Mouse (Mus musculus) hindbrain, embryonic 14.5 days (tissue): ENCODE data around the gene Utp14b. TPM values are rescaled to one million over a fixed set of nuclear protein-coding genes. Genes with fewer than 3 reads are reported as not detected.

Experiments
- ATAC-seq: fragments of 200-750 bp; cut with Nextera tagmentation; 2 replicates; pipeline ENCODE4 v1.8.0; 2017; ENCODE audit warnings: moderate number of reproducible peaks, mild to moderate bottlenecking, moderate TSS enrichment, moderate library complexity; ENCODE audit not compliant: low FRiP score
- DNase-seq: peaks from one replicate; pipeline ENCODE4 v3.0.0-alpha.2; 2015; ENCODE audit warnings: low spot score
- H3K27ac ChIP-seq: fragments of 300-500 bp; sonication (generic); 2 replicates; pipeline ENCODE4 v1.5.1; 2014; ENCODE audit warnings: mild to moderate bottlenecking, moderate library complexity
- H3K27me3 ChIP-seq: fragments of 300-500 bp; sonication (generic); 2 replicates; pipeline ENCODE4 v1.6.1; 2014; ENCODE audit warnings: mild to moderate bottlenecking, low read length, mixed read lengths; ENCODE audit not compliant: control insufficient read depth, insufficient read depth
- H3K36me3 ChIP-seq: fragments of 300-500 bp; sonication (generic); replicated peaks from 2 replicates; pipeline ENCODE4 v1.6.1; 2014; ENCODE audit not compliant: control insufficient read depth, insufficient read depth
- H3K4me1 ChIP-seq: fragments of 300-500 bp; sonication (generic); replicated peaks from 2 replicates; pipeline ENCODE4 v1.6.1; 2014; ENCODE audit warnings: antibody characterized with exemption, low read length, mixed read lengths; ENCODE audit not compliant: control insufficient read depth, insufficient read depth
- H3K4me2 ChIP-seq: fragments of 300-500 bp; sonication (generic); replicated peaks from 2 replicates; pipeline ENCODE4 v1.6.1; 2014; ENCODE audit warnings: mild to moderate bottlenecking, moderate library complexity
- H3K4me3 ChIP-seq: fragments of 300-500 bp; sonication (generic); replicated peaks from 2 replicates; pipeline ENCODE4 v1.5.1; 2014; ENCODE audit warnings: mild to moderate bottlenecking, low read length
- H3K9ac ChIP-seq: fragments of 300-500 bp; sonication (generic); 2 replicates; pipeline ENCODE4 v1.6.1; 2014
- H3K9me3 ChIP-seq: fragments of 300-500 bp; sonication (generic); 2 replicates; pipeline ENCODE4 v1.6.1; 2016; ENCODE audit warnings: low read length; ENCODE audit not compliant: control insufficient read depth
- WGBS: fragments of 180-500 bp; shearing (Covaris S2); extraction: QIAGEN DNeasy Blood & Tissue Kit; methylation state at CpG from one replicate; pipeline ENCODE4 v1.1.7; 2014; 5-methylcytosine and 5-hydroxymethylcytosine counted together
- polyA plus RNA-seq: library from polyadenylated mRNA; unstranded; fragments of >200 nt; fragmentation: Nextera tagmentation; extraction: Ambion mirVana; gene quantifications from 2 replicates; pipeline ENCODE4 v1.2.1, GENCODE M21; 2014

The Utp14b gene
- polyA plus RNA-seq, 1 experiment from 2014 or later: 4.3 TPM

DNA sequence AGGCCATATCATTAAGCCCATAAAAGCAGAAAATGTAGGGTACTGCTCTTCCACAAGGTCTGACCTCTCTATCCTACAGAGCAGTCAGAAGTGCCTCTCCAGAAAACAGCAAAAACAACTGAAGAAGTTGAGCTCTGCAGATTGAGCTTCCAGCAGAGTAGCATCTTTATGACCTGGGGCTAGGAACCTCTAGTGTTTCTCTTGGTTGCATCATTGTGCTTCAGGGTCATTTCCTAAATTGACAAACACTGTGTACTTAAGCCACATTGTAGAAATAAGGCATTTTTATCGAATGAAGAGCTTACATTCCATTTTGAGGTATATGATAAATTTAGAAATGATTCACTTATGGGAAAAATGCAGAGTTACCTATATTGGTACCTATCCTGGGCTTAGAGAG is 8.7 kb downstream of the Utp14b start:
- Histone ChIP-seq H3K9ac (no peak overlapping the region), H3K27ac (no peak overlapping the region), H3K27me3 (no peaks in the 10 kb centered on the region), H3K4me1 (no peaks in the 10 kb centered on the region), H3K36me3 (peaks cover 54% of the 10 kb centered on the region), H3K4me2 (no peak overlapping the region), H3K4me3 (no peak overlapping the region), H3K9me3 (no peaks in the 10 kb centered on the region)
- ATAC-seq (no peak), DNase-seq (no peak)
- 100% methylated on average over 1 of the region's 1 CpGs for WGBS

DNA sequence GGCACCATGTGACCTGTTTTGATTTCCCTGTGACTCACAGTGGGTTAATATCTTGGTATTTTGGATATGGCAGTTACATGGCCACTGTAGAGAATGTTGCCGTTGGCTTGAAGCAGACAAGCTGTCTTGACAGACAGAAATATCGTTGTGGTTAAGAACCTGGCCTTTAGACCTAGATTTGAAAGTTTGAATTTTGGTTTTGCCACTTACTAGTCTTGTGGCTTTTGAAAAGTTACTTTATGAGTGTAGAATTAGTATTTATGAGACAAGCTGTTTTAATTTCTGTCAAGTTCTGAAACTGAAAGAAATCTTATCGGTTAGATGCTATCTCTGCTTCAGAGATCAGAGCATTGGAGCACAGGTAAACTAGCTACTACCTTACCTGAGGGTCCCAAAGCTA is 24.5 kb downstream of the Utp14b start:
- ATAC-seq (no peak), DNase-seq (no peak)
- Histone ChIP-seq H3K27me3 (no peaks in the 10 kb centered on the region), H3K27ac (no peak overlapping the region), H3K9ac (no peak overlapping the region), H3K4me2 (no peak overlapping the region), H3K4me3 (no peak overlapping the region), H3K9me3 (no peaks in the 10 kb centered on the region), H3K36me3 (peaks cover 12% of the 10 kb centered on the region; the same call in 1 of the 2 replicates), H3K4me1 (no peaks in the 10 kb centered on the region)
- 92% methylated on average over 3 of the region's 3 CpGs for WGBS

DNA sequence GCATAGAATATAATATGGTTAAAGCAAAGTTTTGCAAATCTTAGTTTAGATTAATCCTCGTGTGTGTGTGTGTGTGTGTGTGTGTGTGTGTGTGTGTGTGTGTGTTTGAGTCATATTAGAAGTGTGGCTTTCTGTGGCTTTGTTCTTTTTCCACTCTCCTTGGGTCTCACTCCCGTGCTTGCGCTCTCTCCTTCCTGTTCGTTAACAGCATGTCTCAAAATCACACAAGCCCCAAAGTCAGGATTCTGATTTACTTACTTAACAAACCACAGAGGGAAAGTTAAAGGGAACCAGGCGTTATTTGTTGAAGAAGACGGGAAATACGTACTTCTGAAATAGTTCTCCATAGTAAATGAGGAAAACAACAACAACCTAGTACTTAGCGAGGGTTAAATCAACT is 26.3 kb downstream of the Utp14b start:
- H3K9ac ChIP-seq: no peak overlapping the region
- ATAC-seq: no peak
- WGBS: 91% methylated on average over 8 of the region's 8 CpGs

DNA sequence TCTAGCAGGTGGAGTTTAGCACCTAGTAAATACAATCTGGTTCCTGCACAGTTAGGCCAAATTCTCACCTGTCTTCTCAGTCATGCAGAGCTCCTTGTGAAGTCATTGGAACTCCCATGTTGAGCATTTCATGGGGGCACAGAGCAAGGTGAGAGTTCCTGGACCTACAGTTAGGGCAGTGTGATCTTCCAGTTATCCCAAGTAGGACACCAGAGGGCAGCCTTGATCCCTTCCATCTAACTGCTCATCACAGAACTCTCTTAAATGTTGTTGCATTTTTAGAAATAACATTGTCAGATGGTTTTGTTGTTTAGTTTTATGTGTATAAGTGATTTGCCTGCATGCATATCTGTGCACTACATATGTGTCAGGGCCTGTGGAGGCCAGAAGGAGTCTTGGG is 29.0 kb downstream of the Utp14b start:
- Histone ChIP-seq H3K4me2 (no peak overlapping the region), H3K4me3 (no peak overlapping the region), H3K9ac (no peak overlapping the region), H3K4me1 (no peaks in the 10 kb centered on the region), H3K27me3 (no peaks in the 10 kb centered on the region), H3K9me3 (no peaks in the 10 kb centered on the region), H3K36me3 (peaks cover 27% of the 10 kb centered on the region), H3K27ac (no peak overlapping the region)
- ATAC-seq (peak; percentile 17; the same call in 1 of the 2 replicates), DNase-seq (peak; percentile 38)

More for the DNA sequence above, 26.3 kb downstream of the Utp14b start:
- DNase-seq: no peak
- Histone ChIP-seq H3K4me2 (no peak overlapping the region), H3K36me3 (peaks cover 12% of the 10 kb centered on the region; the same call in 1 of the 2 replicates), H3K27me3 (no peaks in the 10 kb centered on the region), H3K27ac (no peak overlapping the region), H3K9me3 (no peaks in the 10 kb centered on the region), H3K4me1 (no peaks in the 10 kb centered on the region), H3K4me3 (no peak overlapping the region)

DNA sequence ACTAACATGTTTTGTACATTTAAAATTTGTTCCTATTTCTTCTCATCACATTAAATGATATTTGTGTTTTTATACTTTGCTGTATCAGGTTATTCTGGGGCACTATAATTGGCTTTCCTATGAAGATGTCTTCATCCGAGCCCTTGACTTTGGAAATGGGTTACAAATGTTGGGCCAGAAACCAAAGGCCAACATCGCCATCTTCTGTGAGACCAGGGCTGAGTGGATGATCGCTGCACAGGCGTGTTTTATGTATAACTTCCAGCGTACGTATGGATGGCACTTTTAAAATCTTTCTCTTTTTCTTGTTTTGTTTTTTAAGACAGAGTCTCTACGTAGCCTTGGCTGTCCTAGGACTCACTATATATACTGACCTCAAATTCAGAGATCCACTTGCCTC is 30.3 kb downstream of the Utp14b start:
- Histone ChIP-seq H3K4me3 (no peak overlapping the region), H3K9ac (no peak overlapping the region), H3K27ac (no peak overlapping the region), H3K36me3 (peaks cover 30% of the 10 kb centered on the region), H3K9me3 (no peaks in the 10 kb centered on the region), H3K27me3 (no peaks in the 10 kb centered on the region), H3K4me2 (no peak overlapping the region), H3K4me1 (no peaks in the 10 kb centered on the region)
- no peak for DNase-seq
- ATAC-seq: no peak
- 91% methylated on average over 7 of the region's 7 CpGs for WGBS

DNA sequence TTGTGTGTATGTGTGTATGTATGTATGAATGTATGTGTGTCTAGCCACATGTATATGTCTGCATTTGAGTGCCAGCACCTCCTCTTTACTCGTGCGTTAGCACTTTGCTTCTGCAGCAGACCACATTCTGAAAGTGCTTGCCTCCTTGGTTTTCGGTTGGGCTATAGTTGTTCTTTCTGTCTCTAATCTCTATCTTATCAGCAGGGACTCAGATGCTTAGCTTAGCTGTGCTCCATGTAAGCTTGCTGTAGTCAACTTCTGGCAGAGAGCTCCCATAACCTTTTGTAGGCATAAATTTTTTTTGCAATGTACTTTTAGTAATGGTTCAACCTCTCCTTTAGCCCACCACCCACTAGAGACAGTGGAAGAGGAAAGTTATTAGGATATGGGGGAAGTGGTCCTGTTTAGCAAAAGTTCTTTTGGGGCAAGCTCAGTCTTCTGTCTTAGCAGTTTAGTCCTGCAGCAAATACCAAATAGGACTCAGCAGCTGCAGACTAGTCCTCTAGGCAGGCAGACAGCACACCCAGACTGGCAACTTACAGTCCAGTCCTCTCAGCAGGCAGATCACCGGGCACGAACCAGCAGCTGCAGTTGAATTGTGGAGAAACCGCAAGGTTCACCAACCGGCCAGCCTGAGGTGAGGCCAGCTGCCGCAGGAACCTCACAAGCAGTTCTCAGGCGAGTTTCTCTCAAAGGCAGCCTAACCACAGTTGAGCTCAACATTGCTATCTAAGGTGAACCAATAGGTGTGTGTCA is 36.8 kb downstream of the Utp14b start:
- H3K36me3 ChIP-seq: peaks cover 82% of the 10 kb centered on the region
- no peak overlapping the region for H3K27ac ChIP-seq
- H3K9me3 ChIP-seq: no peaks in the 10 kb centered on the region
- no peaks in the 10 kb centered on the region for H3K4me1 ChIP-seq
- no peak overlapping the region for H3K4me3 ChIP-seq
- H3K9ac ChIP-seq: no peak overlapping the region
- no peak for DNase-seq
- no peak overlapping the region for H3K4me2 ChIP-seq
- WGBS: 95% methylated on average over 9 of the region's 9 CpGs
- no peak for ATAC-seq
- no peaks in the 10 kb centered on the region for H3K27me3 ChIP-seq

DNA sequence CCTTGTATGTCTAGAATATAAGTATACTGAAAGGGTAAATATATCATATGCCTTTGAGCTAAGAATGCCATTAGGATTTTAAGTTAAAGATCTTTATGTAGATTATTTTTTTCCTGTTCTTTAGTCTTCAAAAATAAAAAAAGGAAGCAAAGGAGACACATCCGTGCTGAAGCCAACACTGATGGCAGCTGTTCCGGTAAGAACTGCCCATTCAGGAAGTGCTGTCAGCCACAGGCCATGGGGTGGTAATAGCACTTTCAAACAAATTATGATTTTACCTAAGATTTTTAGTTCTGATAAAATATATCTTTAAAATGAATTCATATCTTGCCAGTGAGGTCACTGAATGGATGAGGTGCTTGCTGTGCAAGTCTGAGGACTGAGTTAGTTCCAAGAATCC is 38.5 kb downstream of the Utp14b start:
- Histone ChIP-seq H3K9me3 (no peaks in the 10 kb centered on the region), H3K27ac (no peak overlapping the region), H3K9ac (no peak overlapping the region), H3K27me3 (no peaks in the 10 kb centered on the region), H3K4me2 (no peak overlapping the region), H3K4me1 (no peaks in the 10 kb centered on the region), H3K4me3 (no peak overlapping the region), H3K36me3 (peaks cover 81% of the 10 kb centered on the region)
- 90% methylated on average over 2 of the region's 2 CpGs for WGBS
- ATAC-seq (no peak), DNase-seq (no peak)

DNA sequence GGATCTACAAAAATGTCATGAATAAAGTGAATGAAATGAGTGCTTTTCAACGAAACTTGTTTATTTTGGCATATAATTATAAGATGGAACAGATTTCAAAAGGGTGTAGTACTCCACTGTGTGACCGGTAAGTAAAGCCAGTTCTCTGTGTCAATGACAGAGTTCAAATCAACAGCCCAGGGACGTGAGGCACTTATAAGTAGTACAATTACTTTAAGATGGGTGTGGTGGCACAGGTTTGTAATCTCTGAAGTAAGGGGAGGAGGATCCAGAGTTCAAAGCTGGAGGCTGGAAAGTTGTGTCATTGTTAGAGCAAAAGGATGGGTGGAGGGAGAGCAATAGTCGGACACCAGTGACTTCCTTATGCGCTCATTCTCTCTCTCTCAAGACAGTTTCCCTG is 39.1 kb downstream of the Utp14b start:
- Histone ChIP-seq H3K9ac (no peak overlapping the region), H3K9me3 (no peaks in the 10 kb centered on the region), H3K27ac (no peak overlapping the region), H3K27me3 (no peaks in the 10 kb centered on the region), H3K36me3 (peaks cover 84% of the 10 kb centered on the region), H3K4me2 (no peak overlapping the region), H3K4me1 (no peaks in the 10 kb centered on the region), H3K4me3 (no peak overlapping the region)
- DNase-seq (no peak), ATAC-seq (no peak)
- WGBS: 89% methylated on average over 5 of the region's 5 CpGs

DNA sequence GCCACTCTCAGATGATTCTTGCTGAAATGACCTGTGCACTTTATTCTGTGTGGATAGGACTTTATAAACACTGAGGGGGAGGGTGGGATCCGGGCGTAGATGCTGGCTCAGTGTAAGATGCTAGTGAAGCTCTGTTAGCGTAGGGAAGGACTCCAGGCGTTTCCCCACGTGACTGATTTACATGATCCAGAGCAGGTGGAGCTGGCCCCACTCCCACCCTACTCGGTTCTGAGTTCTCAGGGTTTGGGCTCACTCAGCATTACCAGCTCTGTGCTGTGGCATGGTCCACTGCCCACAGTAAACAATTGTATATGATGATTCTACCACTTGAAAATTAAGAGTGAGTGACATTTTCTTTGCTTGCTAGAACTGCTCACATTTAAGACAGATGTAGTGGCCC is 40.3 kb downstream of the Utp14b start:
- H3K27me3 ChIP-seq: no peaks in the 10 kb centered on the region
- H3K36me3 ChIP-seq: peaks cover 84% of the 10 kb centered on the region
- no peak overlapping the region for H3K27ac ChIP-seq
- DNase-seq (no peak), ATAC-seq (no peak)
- WGBS: 73% methylated on average over 6 of the region's 6 CpGs
- H3K9me3 ChIP-seq: no peaks in the 10 kb centered on the region
- H3K4me1 ChIP-seq: no peaks in the 10 kb centered on the region
- no peak overlapping the region for H3K4me2 ChIP-seq
- no peak overlapping the region for H3K9ac ChIP-seq
- no peak overlapping the region for H3K4me3 ChIP-seq

DNA sequence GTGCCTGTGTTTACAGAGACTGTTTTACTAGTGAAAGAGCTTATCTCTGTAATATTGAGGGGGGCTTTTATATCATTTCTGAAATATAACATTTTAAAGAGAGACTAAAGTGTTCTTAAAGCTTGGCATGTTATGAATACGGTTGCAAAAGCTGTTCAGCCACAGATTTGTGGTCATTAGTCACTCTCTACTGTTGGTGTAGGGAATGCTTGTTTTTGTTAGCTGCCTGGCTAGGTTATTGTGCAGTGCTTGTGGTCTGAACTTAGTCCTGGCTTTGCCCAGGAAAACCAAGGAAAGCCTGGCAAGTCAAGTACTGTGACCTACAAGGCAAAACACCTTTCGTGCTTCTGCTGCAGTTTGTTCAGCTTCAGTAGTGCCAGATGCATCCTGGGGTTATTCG is 43.9 kb downstream of the Utp14b start:
- H3K27me3 ChIP-seq: no peaks in the 10 kb centered on the region
- H3K9me3 ChIP-seq: no peaks in the 10 kb centered on the region
- no peak overlapping the region for H3K4me2 ChIP-seq
- ATAC-seq (no peak), DNase-seq (no peak)
- no peak overlapping the region for H3K27ac ChIP-seq
- H3K36me3 ChIP-seq: peaks cover 88% of the 10 kb centered on the region
- no peak overlapping the region for H3K4me3 ChIP-seq
- no peaks in the 10 kb centered on the region for H3K4me1 ChIP-seq
- H3K9ac ChIP-seq: no peak overlapping the region
- 96% methylated on average over 3 of the region's 3 CpGs for WGBS
